Comparison of ENCODE assay signal across 7 mouse cellular contexts in the genomic region with DNA sequence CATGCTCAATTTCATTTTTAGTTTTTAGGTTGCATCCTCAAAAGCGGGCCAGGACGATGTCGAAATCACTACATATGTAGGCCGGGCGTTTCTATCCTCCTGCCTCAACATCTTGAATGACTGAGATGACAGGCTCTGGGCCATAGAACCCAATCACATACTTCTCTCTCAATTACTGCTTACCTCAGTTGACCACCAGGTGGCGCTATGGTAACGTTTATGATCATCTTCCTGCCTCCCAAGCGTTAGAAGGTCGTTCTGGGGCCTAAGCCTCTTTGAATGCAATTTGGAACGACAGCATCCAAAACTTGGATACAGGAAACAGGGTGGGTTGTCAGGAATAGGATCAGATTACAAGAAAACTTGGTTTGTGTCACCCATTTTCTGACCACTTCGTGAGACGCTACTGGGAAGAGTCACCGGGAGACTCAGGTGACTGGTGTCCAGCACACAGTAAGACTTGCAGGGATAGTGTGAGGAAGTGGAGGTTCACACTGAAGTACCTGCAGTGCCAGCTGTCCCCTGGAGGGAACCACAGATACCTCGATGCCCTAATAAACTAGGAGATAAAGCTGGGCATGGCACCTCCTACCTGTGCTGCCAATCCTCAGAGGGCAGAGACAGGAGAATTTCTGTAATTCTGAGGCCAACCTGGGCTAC. TPM values are rescaled to one million over a fixed set of nuclear protein-coding genes. Genes with fewer than 3 reads are reported as not detected.
A peak's percentile ranks its signal among the peaks of the same experiment; 100 is the strongest.
DNase-seq lines count a peak whose midpoint lies in the region; ATAC-seq lines count a peak whose summit lies in the region.

No protein-coding gene starts in this region.

- peak overlapping the region; percentile 85 for H3K27ac ChIP-seq in hindbrain, embryonic 13.5 days

- DNase-seq in WW6 (ENCODE audit: low read depth, low spot score), result peak; percentile 54
- DNase-seq in cerebellum, adult 8-10 months, result peak; percentile 92
- peak; percentile 90 to 95 for DNase-seq in layer of hippocampus, postnatal 14 days (ENCODE audit: low spot score in 2 of 2)
- peak; percentile 93 for DNase-seq in lung, postnatal 36 days
- peak; percentile 93 to 94 for DNase-seq in right cerebral cortex, postnatal 10 days (ENCODE audit: low spot score in 2 of 2)

- 19% methylated on average over 14 of the region's 14 CpGs for WGBS in hindbrain, embryonic 13.5 days

- ATAC-seq in frontal cortex, adult (ENCODE audit: low TSS enrichment), result peak; percentile 76
- peak; percentile 39 for ATAC-seq in hindbrain, embryonic 13.5 days (ENCODE audit: low FRiP score)

- no peak overlapping the region for H3K9ac ChIP-seq in hindbrain, embryonic 13.5 days

- H3K4me2 ChIP-seq in hindbrain, embryonic 13.5 days, result no peak overlapping the region

- no peaks in the 10 kb centered on the region for H3K27me3 ChIP-seq in hindbrain, embryonic 13.5 days

- no peaks in the 10 kb centered on the region for H3K36me3 ChIP-seq in hindbrain, embryonic 13.5 days

- H3K4me3 ChIP-seq in hindbrain, embryonic 13.5 days, result no peak overlapping the region

- H3K9me3 ChIP-seq in hindbrain, embryonic 13.5 days, result no peaks in the 10 kb centered on the region

- peaks cover 24% of the 10 kb centered on the region for H3K4me1 ChIP-seq in hindbrain, embryonic 13.5 days (replicated peaks)

RNA-seq across cellular contexts. Expression of a gene that starts 8.2 kb away (rescaled TPM):
- polyA plus RNA-seq in hindbrain, embryonic 13.5 days (2015; fragmentation: Nextera tagmentation; extraction: Ambion mirVana), result 307 and 317 TPM in 2 replicates
- total RNA-seq in layer of hippocampus, postnatal 14 days (2021), result 1,000 to 10,000 TPM; 2,318 to 2,416 TPM

RNA-seq across cellular contexts. Expression of a gene that starts 12.4 kb away (rescaled TPM):
- polyA plus RNA-seq in hindbrain, embryonic 13.5 days (2015; fragmentation: Nextera tagmentation; extraction: Ambion mirVana), result 110 and 117 TPM in 2 replicates
- 100 to 1,000 TPM; 240 to 246 TPM for total RNA-seq in layer of hippocampus, postnatal 14 days (2021)

RNA-seq across cellular contexts. Expression of a gene that starts 25.8 kb away (rescaled TPM):
- polyA plus RNA-seq in hindbrain, embryonic 13.5 days (2015; fragmentation: Nextera tagmentation; extraction: Ambion mirVana), result 0.78 and 0.83 TPM in 2 replicates
- under 1 TPM in 1 of 2 experiments, not detected in 1; 0.28 TPM for total RNA-seq in layer of hippocampus, postnatal 14 days (2021)

RNA-seq across cellular contexts. Expression of a gene that starts 27.4 kb away (rescaled TPM):
- 42.0 and 44.5 TPM in 2 replicates for polyA plus RNA-seq in hindbrain, embryonic 13.5 days (2015; fragmentation: Nextera tagmentation; extraction: Ambion mirVana)
- 10 to 100 TPM; 72.5 to 74.5 TPM for total RNA-seq in layer of hippocampus, postnatal 14 days (2021)

RNA-seq across cellular contexts. Expression of a gene that starts 40.5 kb away (rescaled TPM):
- polyA plus RNA-seq in hindbrain, embryonic 13.5 days (2015; fragmentation: Nextera tagmentation; extraction: Ambion mirVana), result 6.1 and 8.2 TPM in 2 replicates
- 1 to 10 TPM; 1.5 to 1.9 TPM for total RNA-seq in layer of hippocampus, postnatal 14 days (2021)
